Mouse (Mus musculus) brain, embryonic 14.5 days (tissue): ENCODE measurements around the gene Sorcs3.

Experiments used
- CTCF ChIP-seq: fragments of 200-500 bp; IDR thresholded peaks from 2 replicates; pipeline ENCODE4 v1.5.1; 2012; ENCODE audit warnings: inconsistent platforms, mild to moderate bottlenecking, moderate library complexity, borderline replicate concordance; ENCODE audit not compliant: insufficient read depth, insufficient read length; ENCODE audit errors: extremely low read depth
- POLR2A ChIP-seq: fragments of 200-500 bp; IDR thresholded peaks from 2 replicates; pipeline ENCODE4 v1.6.1; 2012; ENCODE audit warnings: mild to moderate bottlenecking, inconsistent platforms, borderline replicate concordance; ENCODE audit not compliant: poor library complexity, insufficient read depth, insufficient read length, severe bottlenecking; ENCODE audit errors: extremely low read depth

DNA sequence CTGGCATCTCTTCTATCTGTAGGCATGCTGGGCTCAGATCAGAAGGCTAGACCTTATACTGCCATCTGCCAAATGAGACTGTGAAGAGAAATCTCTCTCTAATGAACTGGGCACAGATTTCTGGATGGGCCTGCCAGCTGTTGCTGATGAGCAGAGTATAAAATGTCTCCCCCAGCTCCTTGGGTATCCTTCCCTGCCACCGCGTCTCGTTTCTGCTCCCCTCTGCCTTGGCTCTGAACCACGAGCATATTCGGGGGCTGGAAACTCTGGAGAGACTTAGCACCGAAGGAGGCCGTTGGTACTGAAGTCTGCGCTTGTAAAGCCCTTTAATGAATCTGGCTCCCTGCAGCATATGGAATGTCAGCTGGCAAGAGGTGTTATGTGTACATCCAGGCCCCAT is 74.4 kb downstream of the Sorcs3 start:
- TF ChIP-seq POLR2A (no peak), CTCF (no peak)
